Mouse (Mus musculus) heart, adult 2 months (tissue): ENCODE results near the gene Farp2.

Experiments
- CTCF ChIP-seq: fragments of 200-600 bp; IDR thresholded peaks from 2 replicates; pipeline ENCODE4 v1.8.1; 2022; ENCODE audit warnings: antibody characterized with exemption, mild to moderate bottlenecking, moderate library complexity
- EP300 ChIP-seq: fragments of 200-500 bp; IDR thresholded peaks from 2 replicates; pipeline ENCODE4 v1.6.1; 2011; ENCODE audit warnings: low read depth, low read length, control low read depth; ENCODE audit not compliant: insufficient read depth
- POLR2A ChIP-seq: fragments of 200-500 bp; IDR thresholded peaks from 2 replicates; pipeline ENCODE4 v1.6.1; 2011; ENCODE audit warnings: mild to moderate bottlenecking, low read depth, low read length, control low read depth; ENCODE audit not compliant: insufficient read depth

DNA sequence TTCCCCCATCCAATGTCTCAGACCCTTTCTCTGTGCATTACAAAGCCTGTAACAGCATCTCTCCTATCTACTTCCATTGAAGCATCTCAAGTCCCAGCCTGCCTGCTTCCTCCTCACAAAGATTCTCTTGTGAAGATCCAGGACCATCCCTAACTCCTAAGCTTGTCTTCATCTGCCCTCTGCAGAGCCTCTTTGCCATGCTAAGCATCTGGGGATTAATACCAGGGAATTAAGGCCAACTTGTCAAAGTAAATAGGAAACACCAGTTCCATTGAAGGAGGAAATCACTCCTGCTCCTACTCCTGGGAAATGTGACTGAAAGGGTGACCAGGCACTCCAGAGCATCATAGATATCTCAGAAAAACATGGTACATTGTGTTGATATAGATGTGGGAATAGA is 158.1 kb downstream of the Farp2 start:
- TF ChIP-seq CTCF (no peak), POLR2A (no peak), EP300 (no peak)
